Mouse (Mus musculus) liver, embryonic 14.5 days (tissue): Measurements from ENCODE around the gene Nudt8.

ENCODE experiments used
- CTCF ChIP-seq: IDR thresholded peaks from 2 replicates; pipeline ENCODE4 v1.5.1; 2016; ENCODE audit warnings: antibody characterized with exemption, low read depth, control low read depth
- EP300 ChIP-seq: IDR thresholded peaks from 2 replicates; pipeline ENCODE4 v1.6.1; 2016; ENCODE audit warnings: antibody characterized with exemption, low read depth

DNA sequence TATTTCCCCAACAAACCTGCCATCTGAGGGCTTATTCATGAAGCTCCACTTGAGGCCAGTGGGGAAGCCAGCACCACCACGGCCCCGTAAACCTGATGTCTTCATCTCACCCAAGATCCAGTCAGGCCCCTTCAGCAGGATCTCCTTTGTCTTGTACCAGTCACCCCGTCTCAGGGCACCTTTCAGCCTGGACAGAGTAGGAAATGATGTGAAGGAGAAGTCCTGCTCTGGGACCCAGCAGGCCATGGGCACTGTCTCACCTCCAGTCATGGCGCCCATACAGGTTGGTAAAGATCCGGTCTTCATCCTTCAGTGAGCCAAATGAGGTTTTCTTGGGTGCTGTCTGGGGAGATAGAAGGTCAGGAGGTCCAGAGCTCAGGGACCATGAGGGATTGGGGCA lies 10.7 kb downstream of the Nudt8 start:
- no peak for TF ChIP-seq CTCF
- no peak for TF ChIP-seq EP300
